Mouse (Mus musculus): ENCODE data around the gene Wwp2. TPM values are rescaled to one million over a fixed set of nuclear protein-coding genes. Genes with fewer than 3 reads are reported as not detected.
"Not testable (repeated sequence)": the region's sequence is repeated elsewhere in the genome, so short reads cannot be mapped to it uniquely, and the experiment has no call there.

Gene Wwp2
- polyA plus RNA-seq, 1 experiment: 7.9 TPM

GRCm38 (mm10) chr8:107449655-107450054, 13.5 kb downstream of the Wwp2 start:
- H3K27ac ChIP-seq (replicated peaks; ENCODE audit: low read depth, low read length): no peak overlapping the region

GRCm38 (mm10) chr8:107451414-107452066, 15.4 kb downstream of the Wwp2 start:
- Histone ChIP-seq H3K27ac (replicated peaks; ENCODE audit: low read depth, low read length) (no peak overlapping the region), H3K4me1 (ENCODE audit: control insufficient read depth, insufficient read depth, insufficient read length, low read length) (0 out of 2 replicates have a peak, but pooled peaks cover 4% of the 10 kb centered on the region), H3K4me3 (ENCODE audit: insufficient read depth, low read depth, low read length) (no peak overlapping the region)

More at GRCm38 (mm10) chr8:107449655-107450054, 13.5 kb downstream of the Wwp2 start:
- H3K4me3 ChIP-seq (ENCODE audit: insufficient read depth, low read depth, low read length): no peak overlapping the region
- H3K4me1 ChIP-seq (ENCODE audit: control insufficient read depth, insufficient read depth, insufficient read length, low read length): 0 out of 2 replicates have a peak, but pooled peaks cover 4% of the 10 kb centered on the region

- Histone ChIP-seq H3K4me3 (ENCODE audit: insufficient read depth, low read depth, low read length) (no peak overlapping the region), H3K4me1 (ENCODE audit: control insufficient read depth, insufficient read depth, insufficient read length, low read length) (0 out of 2 replicates have a peak, but pooled peaks cover 4% of the 10 kb centered on the region), H3K27ac (replicated peaks; ENCODE audit: low read depth, low read length) (no peak overlapping the region)
Observed at GRCm38 (mm10) chr8:107453386-107453785, 17.2 kb downstream of the Wwp2 start.

- H3K4me1 ChIP-seq (ENCODE audit: control insufficient read depth, insufficient read depth, insufficient read length, low read length): no peaks in the 10 kb centered on the region
- no peak overlapping the region for H3K4me3 ChIP-seq (ENCODE audit: insufficient read depth, low read depth, low read length)
- H3K27ac ChIP-seq (replicated peaks; ENCODE audit: low read depth, low read length): no peak overlapping the region
Observed at GRCm38 (mm10) chr8:107455268-107455667, 19.1 kb downstream of the Wwp2 start.

GRCm38 (mm10) chr8:107457725-107458124, 21.6 kb downstream of the Wwp2 start:
- no peaks in the 10 kb centered on the region for H3K4me1 ChIP-seq (ENCODE audit: control insufficient read depth, insufficient read depth, insufficient read length, low read length)
- H3K4me3 ChIP-seq (ENCODE audit: insufficient read depth, low read depth, low read length): no peak overlapping the region
- no peak overlapping the region for H3K27ac ChIP-seq (replicated peaks; ENCODE audit: low read depth, low read length)

- H3K4me1 ChIP-seq (ENCODE audit: control insufficient read depth, insufficient read depth, insufficient read length, low read length): no peaks in the 10 kb centered on the region
- no peak overlapping the region for H3K27ac ChIP-seq (replicated peaks; ENCODE audit: low read depth, low read length)
- no peak overlapping the region for H3K4me3 ChIP-seq (ENCODE audit: insufficient read depth, low read depth, low read length)
Observed at GRCm38 (mm10) chr8:107458281-107458680, 22.1 kb downstream of the Wwp2 start.

- no peak overlapping the region for H3K4me3 ChIP-seq (ENCODE audit: insufficient read depth, low read depth, low read length)
- H3K4me1 ChIP-seq (ENCODE audit: control insufficient read depth, insufficient read depth, insufficient read length, low read length): no peaks in the 10 kb centered on the region
- H3K27ac ChIP-seq (replicated peaks; ENCODE audit: low read depth, low read length): no peak overlapping the region
Observed at GRCm38 (mm10) chr8:107462423-107462822, 26.3 kb downstream of the Wwp2 start.

- Histone ChIP-seq H3K4me3 (ENCODE audit: insufficient read depth, low read depth, low read length) (no peak overlapping the region), H3K4me1 (ENCODE audit: control insufficient read depth, insufficient read depth, insufficient read length, low read length) (no peaks in the 10 kb centered on the region), H3K27ac (replicated peaks; ENCODE audit: low read depth, low read length) (no peak overlapping the region)
Observed at GRCm38 (mm10) chr8:107465332-107465990, 29.3 kb downstream of the Wwp2 start.

- Histone ChIP-seq H3K4me3 (ENCODE audit: insufficient read depth, low read depth, low read length) (no peak overlapping the region), H3K27ac (replicated peaks; ENCODE audit: low read depth, low read length) (no peak overlapping the region), H3K4me1 (ENCODE audit: control insufficient read depth, insufficient read depth, insufficient read length, low read length) (no peaks in the 10 kb centered on the region)
Observed at GRCm38 (mm10) chr8:107466642-107467041, 30.5 kb downstream of the Wwp2 start.

- Histone ChIP-seq H3K27ac (replicated peaks; ENCODE audit: low read depth, low read length) (no peak overlapping the region), H3K4me1 (ENCODE audit: control insufficient read depth, insufficient read depth, insufficient read length, low read length) (0 out of 2 replicates have a peak, but pooled peaks cover 3% of the 10 kb centered on the region), H3K4me3 (ENCODE audit: insufficient read depth, low read depth, low read length) (no peak overlapping the region)
Observed at GRCm38 (mm10) chr8:107468811-107469302, 32.7 kb downstream of the Wwp2 start.

- no peak overlapping the region for H3K4me3 ChIP-seq (ENCODE audit: insufficient read depth, low read depth, low read length)
- 0 out of 2 replicates have a peak, but pooled peaks cover 3% of the 10 kb centered on the region for H3K4me1 ChIP-seq (ENCODE audit: control insufficient read depth, insufficient read depth, insufficient read length, low read length)
- H3K27ac ChIP-seq (replicated peaks; ENCODE audit: low read depth, low read length): no peak overlapping the region
Observed at GRCm38 (mm10) chr8:107470302-107470701, 34.1 kb downstream of the Wwp2 start.

GRCm38 (mm10) chr8:107472403-107473100, 36.4 kb downstream of the Wwp2 start:
- Histone ChIP-seq H3K4me3 (ENCODE audit: insufficient read depth, low read depth, low read length) (no peak overlapping the region), H3K4me1 (ENCODE audit: control insufficient read depth, insufficient read depth, insufficient read length, low read length) (0 out of 2 replicates have a peak, but pooled peaks cover 3% of the 10 kb centered on the region), H3K27ac (replicated peaks; ENCODE audit: low read depth, low read length) (no peak overlapping the region)

- Histone ChIP-seq H3K4me1 (ENCODE audit: control insufficient read depth, insufficient read depth, insufficient read length, low read length) (0 out of 2 replicates have a peak, but pooled peaks cover 3% of the 10 kb centered on the region), H3K27ac (replicated peaks; ENCODE audit: low read depth, low read length) (no peak overlapping the region), H3K4me3 (ENCODE audit: insufficient read depth, low read depth, low read length) (no peak overlapping the region)
Observed at GRCm38 (mm10) chr8:107473369-107473768, 37.2 kb downstream of the Wwp2 start.

GRCm38 (mm10) chr8:107475613-107476012, 39.4 kb downstream of the Wwp2 start:
- 0 out of 2 replicates have a peak, but pooled peaks cover 3% of the 10 kb centered on the region for H3K4me1 ChIP-seq (ENCODE audit: control insufficient read depth, insufficient read depth, insufficient read length, low read length)
- no peak overlapping the region for H3K27ac ChIP-seq (replicated peaks; ENCODE audit: low read depth, low read length)
- no peak overlapping the region for H3K4me3 ChIP-seq (ENCODE audit: insufficient read depth, low read depth, low read length)

GRCm38 (mm10) chr8:107476786-107477185, 40.6 kb downstream of the Wwp2 start:
- not testable (repeated sequence) for H3K4me3 ChIP-seq (ENCODE audit: insufficient read depth, low read depth, low read length); H3K27ac ChIP-seq (replicated peaks; ENCODE audit: low read depth, low read length); H3K4me1 ChIP-seq (ENCODE audit: control insufficient read depth, insufficient read depth, insufficient read length, low read length)
